Mouse (Mus musculus): ENCODE data around the gene Rspo4. TPM values are rescaled to one million over a fixed set of nuclear protein-coding genes. Genes with fewer than 3 reads are reported as not detected.

Gene Rspo4
- 0.15 and 0.16 TPM in 2 replicates for polyA plus RNA-seq (2014; fragmentation: Nextera tagmentation; extraction: Ambion mirVana)

GRCm38 (mm10) chr2:151842648-151843226 lies at the start of gene Rspo4:
Gene Rspo4 (plus strand): TSS chr2:151842927.
- no peaks in the 10 kb centered on the region for H3K36me3 ChIP-seq (ENCODE audit: control insufficient read depth, insufficient read depth, low read length)
- H3K4me1 ChIP-seq (ENCODE audit: control insufficient read depth, insufficient read depth, low read length): peaks cover 5% of the 10 kb centered on the region; the same call in 1 of the 2 replicates
- H3K27ac ChIP-seq (ENCODE audit: low read depth, low read length): no peak within 1 kb of the TSS
- DNase-seq (ENCODE audit: low spot score, missing footprints) (peak; percentile 89), ATAC-seq (ENCODE audit: low FRiP score) (peak; percentile 70)
- H3K9ac ChIP-seq (ENCODE audit: low read length): peak within 1 kb of the TSS; percentile 48
- H3K4me2 ChIP-seq: peak within 1 kb of the TSS; percentile 59
- 2% methylated on average over 36 of the region's 50 CpGs for WGBS
- H3K9me3 ChIP-seq (ENCODE audit: control insufficient read depth, low read length): no peaks in the 10 kb centered on the region
- peaks cover 15% of the 10 kb centered on the region for H3K27me3 ChIP-seq (ENCODE audit: control insufficient read depth, insufficient read depth, low read length)
- peak within 1 kb of the TSS; percentile 32 for H3K4me3 ChIP-seq (ENCODE audit: low read depth, low read length)

- no peaks in the 10 kb centered on the region for H3K4me1 ChIP-seq (ENCODE audit: control insufficient read depth, insufficient read depth, low read length)
- WGBS: 92% methylated on average over 4 of the region's 4 CpGs
- H3K27me3 ChIP-seq (ENCODE audit: control insufficient read depth, insufficient read depth, low read length): no peaks in the 10 kb centered on the region
- no peaks in the 10 kb centered on the region for H3K36me3 ChIP-seq (ENCODE audit: control insufficient read depth, insufficient read depth, low read length)
- DNase-seq (ENCODE audit: low spot score, missing footprints): no peak
- H3K4me3 ChIP-seq (ENCODE audit: low read depth, low read length): no peak overlapping the region
- no peak overlapping the region for H3K27ac ChIP-seq (ENCODE audit: low read depth, low read length)
- H3K9me3 ChIP-seq (ENCODE audit: control insufficient read depth, low read length): no peaks in the 10 kb centered on the region
- ATAC-seq (ENCODE audit: low FRiP score): no peak
- no peak overlapping the region for H3K9ac ChIP-seq (ENCODE audit: low read length)
- H3K4me2 ChIP-seq: no peak overlapping the region
These were observed 27.1 kb upstream of the Rspo4 start for GRCm38 (mm10) chr2:151815586-151815985.

GRCm38 (mm10) chr2:151862257-151862810 lies 19.6 kb downstream of the Rspo4 start:
- Histone ChIP-seq H3K27me3 (ENCODE audit: control insufficient read depth, insufficient read depth, low read length) (no peaks in the 10 kb centered on the region), H3K27ac (ENCODE audit: low read depth, low read length) (no peak overlapping the region), H3K9me3 (ENCODE audit: control insufficient read depth, low read length) (no peaks in the 10 kb centered on the region), H3K36me3 (ENCODE audit: control insufficient read depth, insufficient read depth, low read length) (no peaks in the 10 kb centered on the region), H3K9ac (ENCODE audit: low read length) (no peak overlapping the region), H3K4me1 (ENCODE audit: control insufficient read depth, insufficient read depth, low read length) (peaks cover 5% of the 10 kb centered on the region; the same call in 1 of the 2 replicates), H3K4me3 (ENCODE audit: low read depth, low read length) (no peak overlapping the region), H3K4me2 (no peak overlapping the region)
- DNase-seq (ENCODE audit: low spot score, missing footprints) (peak; percentile 79), ATAC-seq (ENCODE audit: low FRiP score) (no peak; the same call in 1 of the 2 replicates)
- WGBS: 50% methylated on average over 5 of the region's 5 CpGs

GRCm38 (mm10) chr2:151864941-151865340 lies 22.2 kb downstream of the Rspo4 start:
- WGBS: 91% methylated on average over 6 of the region's 6 CpGs
- H3K4me2 ChIP-seq: no peak overlapping the region
- DNase-seq (ENCODE audit: low spot score, missing footprints) (peak; percentile 53), ATAC-seq (ENCODE audit: low FRiP score) (no peak)
- H3K9ac ChIP-seq (ENCODE audit: low read length): no peak overlapping the region
- H3K36me3 ChIP-seq (ENCODE audit: control insufficient read depth, insufficient read depth, low read length): no peaks in the 10 kb centered on the region
- H3K27me3 ChIP-seq (ENCODE audit: control insufficient read depth, insufficient read depth, low read length): no peaks in the 10 kb centered on the region
- peaks cover 5% of the 10 kb centered on the region; the same call in 1 of the 2 replicates for H3K4me1 ChIP-seq (ENCODE audit: control insufficient read depth, insufficient read depth, low read length)
- no peak overlapping the region for H3K4me3 ChIP-seq (ENCODE audit: low read depth, low read length)
- H3K9me3 ChIP-seq (ENCODE audit: control insufficient read depth, low read length): no peaks in the 10 kb centered on the region
- H3K27ac ChIP-seq (ENCODE audit: low read depth, low read length): no peak overlapping the region

GRCm38 (mm10) chr2:151866487-151866886 lies 23.8 kb downstream of the Rspo4 start:
- ATAC-seq (ENCODE audit: low FRiP score) (peak; percentile 57; the same call in 1 of the 2 replicates), DNase-seq (ENCODE audit: low spot score, missing footprints) (peak; percentile 94)
- Histone ChIP-seq H3K9ac (ENCODE audit: low read length) (no peak overlapping the region), H3K4me1 (ENCODE audit: control insufficient read depth, insufficient read depth, low read length) (peaks cover 5% of the 10 kb centered on the region; the same call in 1 of the 2 replicates), H3K4me2 (no peak overlapping the region), H3K27me3 (ENCODE audit: control insufficient read depth, insufficient read depth, low read length) (no peaks in the 10 kb centered on the region), H3K27ac (ENCODE audit: low read depth, low read length) (no peak overlapping the region), H3K9me3 (ENCODE audit: control insufficient read depth, low read length) (no peaks in the 10 kb centered on the region), H3K4me3 (ENCODE audit: low read depth, low read length) (no peak overlapping the region), H3K36me3 (ENCODE audit: control insufficient read depth, insufficient read depth, low read length) (no peaks in the 10 kb centered on the region)
- WGBS: 51% methylated on average over 4 of the region's 4 CpGs

- no peak overlapping the region for H3K4me2 ChIP-seq
These were observed 25.5 kb downstream of the Rspo4 start for GRCm38 (mm10) chr2:151868196-151868595.

GRCm38 (mm10) chr2:151874551-151874950 lies 31.8 kb downstream of the Rspo4 start:
- H3K4me2 ChIP-seq: no peak overlapping the region
- H3K9ac ChIP-seq (ENCODE audit: low read length): no peak overlapping the region
- no peak overlapping the region for H3K27ac ChIP-seq (ENCODE audit: low read depth, low read length)
- no peaks in the 10 kb centered on the region for H3K27me3 ChIP-seq (ENCODE audit: control insufficient read depth, insufficient read depth, low read length)
- no peaks in the 10 kb centered on the region for H3K36me3 ChIP-seq (ENCODE audit: control insufficient read depth, insufficient read depth, low read length)
- DNase-seq (ENCODE audit: low spot score, missing footprints) (peak; percentile 76), ATAC-seq (ENCODE audit: low FRiP score) (no peak)
- no peaks in the 10 kb centered on the region for H3K9me3 ChIP-seq (ENCODE audit: control insufficient read depth, low read length)
- no peak overlapping the region for H3K4me3 ChIP-seq (ENCODE audit: low read depth, low read length)
- H3K4me1 ChIP-seq (ENCODE audit: control insufficient read depth, insufficient read depth, low read length): no peaks in the 10 kb centered on the region

More at GRCm38 (mm10) chr2:151868196-151868595, 25.5 kb downstream of the Rspo4 start:
- Histone ChIP-seq H3K4me3 (ENCODE audit: low read depth, low read length) (no peak overlapping the region), H3K9ac (ENCODE audit: low read length) (no peak overlapping the region), H3K9me3 (ENCODE audit: control insufficient read depth, low read length) (no peaks in the 10 kb centered on the region), H3K27me3 (ENCODE audit: control insufficient read depth, insufficient read depth, low read length) (no peaks in the 10 kb centered on the region), H3K36me3 (ENCODE audit: control insufficient read depth, insufficient read depth, low read length) (no peaks in the 10 kb centered on the region), H3K4me1 (ENCODE audit: control insufficient read depth, insufficient read depth, low read length) (no peaks in the 10 kb centered on the region), H3K27ac (ENCODE audit: low read depth, low read length) (no peak overlapping the region)
- DNase-seq (ENCODE audit: low spot score, missing footprints) (peak; percentile 53), ATAC-seq (ENCODE audit: low FRiP score) (no peak)
- 87% methylated on average over 8 of the region's 8 CpGs for WGBS

- Histone ChIP-seq H3K27me3 (ENCODE audit: control insufficient read depth, insufficient read depth, low read length) (no peaks in the 10 kb centered on the region), H3K4me1 (ENCODE audit: control insufficient read depth, insufficient read depth, low read length) (no peaks in the 10 kb centered on the region), H3K27ac (ENCODE audit: low read depth, low read length) (no peak overlapping the region), H3K4me2 (no peak overlapping the region), H3K9ac (ENCODE audit: low read length) (no peak overlapping the region), H3K36me3 (ENCODE audit: control insufficient read depth, insufficient read depth, low read length) (no peaks in the 10 kb centered on the region), H3K9me3 (ENCODE audit: control insufficient read depth, low read length) (no peaks in the 10 kb centered on the region), H3K4me3 (ENCODE audit: low read depth, low read length) (no peak overlapping the region)
- ATAC-seq (ENCODE audit: low FRiP score) (peak; percentile 80), DNase-seq (ENCODE audit: low spot score, missing footprints) (peak; percentile 88)
- 17% methylated on average over 8 of the region's 8 CpGs for WGBS
These were observed 33.3 kb downstream of the Rspo4 start for GRCm38 (mm10) chr2:151876012-151876485.

GRCm38 (mm10) chr2:151878645-151879044 lies 35.9 kb downstream of the Rspo4 start:
- WGBS: 79% methylated on average over 3 of the region's 3 CpGs

More at GRCm38 (mm10) chr2:151878645-151879044, 35.9 kb downstream of the Rspo4 start:
- H3K4me1 ChIP-seq (ENCODE audit: control insufficient read depth, insufficient read depth, low read length): no peaks in the 10 kb centered on the region
- no peak overlapping the region for H3K9ac ChIP-seq (ENCODE audit: low read length)
- H3K27me3 ChIP-seq (ENCODE audit: control insufficient read depth, insufficient read depth, low read length): no peaks in the 10 kb centered on the region
- no peak overlapping the region for H3K4me3 ChIP-seq (ENCODE audit: low read depth, low read length)
- ATAC-seq (ENCODE audit: low FRiP score) (no peak), DNase-seq (ENCODE audit: low spot score, missing footprints) (peak; percentile 14)
- no peak overlapping the region for H3K27ac ChIP-seq (ENCODE audit: low read depth, low read length)
- H3K9me3 ChIP-seq (ENCODE audit: control insufficient read depth, low read length): no peaks in the 10 kb centered on the region
- H3K4me2 ChIP-seq: no peak overlapping the region
- H3K36me3 ChIP-seq (ENCODE audit: control insufficient read depth, insufficient read depth, low read length): no peaks in the 10 kb centered on the region

Data from midbrain, embryonic 11.5 days (tissue).